Mouse (Mus musculus) ES-CJ7 (cell line): ENCODE results near the gene Pus7.
A peak's percentile ranks its signal among the peaks of the same experiment; 100 is the strongest.

ENCODE experiments used
- DNase-seq: peaks from one replicate; pipeline ENCODE4 v3.0.0; 2011; ENCODE audit warnings: low read depth, low spot score

Gene Pus7

GRCm38 (mm10) chr5:23782931-23783877, at the start of gene Pus7:
Gene Pus7, minus strand, starts transcription at chr5:23783711.
- peak; percentile 80 for DNase-seq

- no peak for DNase-seq
These were observed 47.6 kb upstream of the Pus7 start for GRCm38 (mm10) chr5:23830897-23831752.

GRCm38 (mm10) chr5:23826321-23827004, 43.0 kb upstream of the Pus7 start:
- peak; percentile 83 for DNase-seq

DNA sequence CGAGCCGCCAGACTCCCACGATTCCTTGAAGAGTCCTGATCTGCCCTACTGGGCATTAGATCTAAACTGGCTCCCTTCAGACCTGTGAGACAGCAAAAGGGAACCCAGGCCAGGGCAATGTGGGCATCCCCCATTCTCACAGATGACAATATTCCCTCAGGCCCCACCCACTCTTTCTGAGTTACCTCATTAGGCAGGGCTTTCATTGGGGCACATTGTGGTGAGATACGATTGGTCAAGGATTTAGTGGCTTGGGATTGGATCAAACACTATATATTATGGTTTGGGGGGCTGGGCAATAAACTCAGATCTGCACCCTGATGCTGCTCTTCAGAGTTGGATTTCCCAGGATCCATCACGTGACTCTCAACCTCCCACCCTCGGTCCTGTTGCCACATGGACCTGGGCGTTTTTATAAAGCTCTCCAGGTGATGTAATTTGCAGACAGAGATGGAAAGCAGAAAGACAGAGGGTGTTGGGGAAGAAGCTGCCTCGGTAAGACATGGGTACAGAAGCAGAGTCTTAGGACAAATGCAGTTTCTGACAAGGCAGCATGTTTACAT, 40.7 kb upstream of the Pus7 start:
- peak; percentile 38 for DNase-seq

GRCm38 (mm10) chr5:23822306-23822705, 38.8 kb upstream of the Pus7 start:
- no peak for DNase-seq

DNA sequence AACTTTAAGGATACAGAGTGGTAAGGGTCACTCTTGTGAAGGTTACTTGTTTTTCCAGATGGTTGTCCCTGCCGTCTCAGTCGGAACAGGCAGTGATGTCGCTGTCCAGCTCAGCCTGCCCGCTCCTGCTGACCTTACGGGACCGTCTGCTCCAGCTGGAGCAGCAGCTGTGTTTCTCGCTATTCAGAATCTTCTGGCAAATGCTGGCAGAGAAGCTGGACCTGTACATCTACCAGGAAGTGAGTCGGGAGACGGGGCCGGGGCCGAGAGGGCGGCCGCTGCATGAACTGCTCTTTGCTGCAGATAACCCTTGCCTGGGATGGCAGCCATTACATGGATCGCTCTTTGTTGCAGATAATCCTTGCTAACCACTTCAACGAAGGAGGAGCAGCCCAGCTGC, 33.2 kb upstream of the Pus7 start:
- DNase-seq, result no peak

DNA sequence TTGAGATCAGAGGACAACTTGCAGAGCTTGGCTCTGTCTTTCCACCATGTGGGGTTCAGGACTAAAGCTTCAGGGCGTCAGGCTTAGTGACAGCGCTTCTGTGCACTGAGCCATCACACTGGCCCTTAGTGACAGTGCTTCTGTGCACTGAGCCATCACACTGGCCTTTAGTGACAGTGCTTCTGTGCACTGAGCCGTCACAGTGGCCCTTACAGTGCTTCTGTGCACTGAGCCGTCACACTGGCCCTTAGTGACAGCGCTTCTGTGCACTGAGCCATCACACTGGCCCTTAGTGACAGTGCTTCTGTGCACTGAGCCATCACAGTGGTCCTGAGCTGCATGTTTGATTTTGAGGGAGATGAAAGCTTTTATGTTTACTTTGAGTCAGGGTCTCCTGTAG, 31.3 kb upstream of the Pus7 start:
- DNase-seq, result no peak

DNA sequence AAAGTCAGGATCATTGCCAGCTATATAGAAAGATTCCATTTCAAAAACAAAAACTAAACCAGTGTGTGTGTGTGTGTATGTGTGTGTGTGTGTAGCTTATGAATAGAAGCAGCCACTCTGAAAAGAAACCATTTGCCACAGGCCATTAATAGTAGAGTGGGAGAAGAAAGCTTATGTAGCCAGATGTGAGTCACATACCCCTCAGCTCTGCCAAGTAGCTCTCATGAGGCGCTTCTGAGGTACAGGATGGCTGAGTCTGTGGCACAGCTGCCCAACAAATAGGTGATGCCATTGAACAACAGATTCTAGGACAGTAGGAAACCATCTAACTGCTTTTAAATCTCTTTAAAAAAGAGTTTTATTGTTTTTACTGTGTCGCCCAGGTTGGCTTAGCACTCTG, 9.2 kb upstream of the Pus7 start:
- DNase-seq, result no peak

GRCm38 (mm10) chr5:23789078-23789612, 5.6 kb upstream of the Pus7 start:
- no peak for DNase-seq

GRCm38 (mm10) chr5:23788390-23788830, 4.9 kb upstream of the Pus7 start:
- DNase-seq, result no peak

DNA sequence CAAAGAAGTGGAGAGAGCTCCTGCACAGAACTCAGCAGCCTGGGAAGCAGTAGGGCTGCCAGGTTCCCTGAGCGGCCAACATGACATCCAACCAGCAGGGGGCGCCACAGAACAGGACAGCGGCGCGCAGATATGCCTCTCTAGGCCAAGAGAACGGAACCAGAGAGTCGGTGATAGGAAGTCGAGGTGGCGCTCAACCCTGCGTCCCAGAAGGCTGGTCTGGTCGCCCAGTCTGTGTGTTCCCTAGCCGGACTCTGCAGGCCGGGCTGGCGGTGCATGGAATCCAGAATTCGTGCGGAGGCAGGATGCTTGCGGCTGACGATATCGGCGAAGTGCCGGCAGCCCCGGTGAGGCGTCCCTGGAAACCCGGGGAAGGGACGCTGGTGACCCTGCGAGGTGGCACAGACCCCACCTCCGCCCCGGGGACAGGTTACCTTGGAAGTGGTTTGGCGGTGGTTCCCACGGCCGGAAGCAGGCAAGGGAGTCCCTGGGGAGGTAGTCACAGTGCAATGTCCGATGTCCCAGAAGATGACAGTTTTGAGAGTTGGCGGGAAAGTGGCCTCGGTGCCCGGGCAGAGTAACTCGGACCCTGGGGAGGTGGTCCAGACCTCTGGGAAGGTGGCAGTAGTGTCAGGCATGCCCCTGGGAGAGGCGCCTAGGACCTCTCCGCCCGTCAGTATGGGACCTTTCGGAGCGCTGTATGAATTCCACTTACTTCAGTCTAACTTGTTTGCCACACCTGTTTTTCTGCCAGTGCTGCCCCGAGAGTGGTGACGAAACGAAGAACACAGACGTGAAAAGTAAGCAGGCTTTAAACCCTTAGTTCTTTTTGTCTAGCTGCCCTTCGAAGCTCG, 4.3 kb upstream of the Pus7 start, which contains the start of gene Rint1:
TSS of gene Rint1 (plus strand) at position 176 of the 854 bp plus-strand sequence.
- DNase-seq, result peak; percentile 95

DNA sequence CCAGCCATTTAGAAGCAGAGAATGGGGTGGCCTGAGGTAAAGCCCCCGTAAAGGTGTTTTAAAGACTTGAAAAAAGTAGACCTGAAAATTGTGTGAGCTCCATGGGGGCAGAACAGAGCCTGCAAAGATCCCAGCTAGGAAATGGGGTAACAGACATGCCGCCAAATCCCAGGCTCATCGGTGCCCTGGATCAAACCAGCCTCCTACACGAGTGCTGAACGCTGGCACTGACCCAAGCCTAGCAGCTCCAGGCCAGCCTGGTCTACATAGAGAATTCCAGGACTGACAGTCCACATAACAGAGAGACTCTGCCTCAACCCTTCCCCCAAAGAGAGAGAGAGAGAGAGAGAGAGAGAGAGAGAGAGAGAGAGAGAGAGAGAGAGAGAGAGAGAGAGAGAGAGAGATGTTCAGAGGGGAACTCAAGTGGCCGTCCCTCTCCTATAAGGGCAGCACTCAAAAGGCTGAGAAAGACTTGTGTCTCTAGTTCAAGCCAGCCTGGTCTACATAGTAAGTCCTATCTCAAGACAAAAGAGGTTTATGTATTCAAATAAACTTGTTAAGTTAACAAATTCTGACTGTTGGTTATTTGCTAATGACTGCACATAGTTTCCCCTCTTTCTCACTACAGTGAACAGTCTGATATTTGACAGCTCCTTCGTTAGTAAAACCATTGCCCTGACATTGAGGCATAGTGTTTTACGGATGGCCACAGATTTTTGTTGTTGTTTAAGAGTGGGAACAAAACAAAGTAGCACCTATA, 1.3 kb downstream of the Pus7 start:
- no peak for DNase-seq

DNA sequence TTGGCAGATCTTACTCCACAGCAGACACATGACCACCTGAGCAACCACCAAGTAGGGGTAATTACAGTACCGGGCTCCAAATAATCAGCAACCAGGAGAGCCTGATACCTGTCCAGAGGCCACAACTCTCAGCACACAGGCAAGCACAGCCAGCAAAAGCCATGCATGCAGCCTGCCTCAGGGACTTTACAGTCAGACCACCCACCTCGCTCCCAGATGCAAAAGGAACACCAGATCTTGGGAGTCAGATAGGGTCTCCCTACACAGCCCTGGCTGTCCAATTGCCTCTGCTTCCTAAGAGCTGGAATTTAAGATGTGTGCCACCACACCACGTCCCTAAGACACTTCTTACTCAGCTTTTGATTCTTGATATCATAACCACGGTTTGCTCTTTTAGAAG, 2.3 kb downstream of the Pus7 start:
- DNase-seq, result no peak

DNA sequence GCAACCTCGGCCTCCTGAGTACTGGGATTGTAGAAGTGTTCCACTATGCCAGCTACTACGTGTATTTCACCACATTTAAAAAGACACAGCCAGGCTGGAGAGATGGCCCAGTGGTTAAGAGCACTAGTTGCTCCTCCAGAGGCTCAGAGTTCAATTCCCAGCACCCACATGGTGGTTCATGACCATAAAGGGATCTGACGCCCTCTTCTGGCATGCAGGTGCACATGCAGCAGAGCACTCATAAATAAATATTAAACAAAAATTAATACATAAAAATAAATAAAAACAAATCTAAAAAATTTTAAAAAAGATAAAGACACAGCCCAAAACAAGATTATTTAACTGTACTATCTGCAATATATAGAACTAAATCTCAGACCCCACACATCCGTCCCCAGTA, 3.0 kb downstream of the Pus7 start:
- DNase-seq, result peak; percentile 30

DNA sequence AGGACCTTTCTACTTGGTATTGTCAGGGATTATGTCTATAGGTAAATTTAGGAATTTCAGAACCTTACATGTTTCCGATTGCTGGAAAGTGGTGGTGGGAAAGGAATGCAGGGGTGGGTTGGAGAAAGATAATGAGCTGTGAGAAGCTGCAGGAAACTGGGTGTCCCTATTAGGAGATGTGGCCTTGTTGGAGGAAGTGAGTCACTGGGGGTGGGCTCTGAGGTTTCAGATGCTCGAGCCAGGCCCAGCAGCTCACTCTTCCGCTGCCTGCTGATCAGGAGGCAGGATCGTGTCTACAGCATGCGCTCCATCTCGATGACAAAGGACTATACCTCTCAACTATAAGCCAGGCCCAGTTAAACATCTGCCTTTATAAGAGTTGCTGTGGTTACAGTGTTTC, 9.3 kb downstream of the Pus7 start:
- no peak for DNase-seq

DNA sequence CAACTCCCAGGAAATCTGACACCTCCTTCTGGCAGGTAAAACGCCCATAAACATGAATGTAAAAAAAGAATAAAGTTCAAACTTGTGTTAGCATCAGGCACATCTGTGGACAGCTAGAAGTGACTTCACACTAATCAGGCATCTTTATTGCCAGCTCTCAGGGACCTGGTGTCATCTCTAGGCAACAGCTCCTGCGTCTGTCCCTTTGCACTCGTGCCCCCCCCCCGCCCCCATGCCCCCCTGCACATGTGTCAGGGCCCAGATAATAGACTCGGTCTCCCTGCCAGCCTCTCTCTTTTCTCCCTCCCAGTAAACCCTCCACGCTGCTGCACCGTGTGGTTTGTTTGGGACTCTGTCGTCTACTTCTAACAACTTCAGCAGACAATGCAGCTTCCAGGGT, 12.4 kb downstream of the Pus7 start:
- peak; percentile 61 for DNase-seq

- DNase-seq, result no peak
These were observed 19.0 kb downstream of the Pus7 start for GRCm38 (mm10) chr5:23764557-23764956.

GRCm38 (mm10) chr5:23762531-23762930, 21.0 kb downstream of the Pus7 start:
- no peak for DNase-seq

- no peak for DNase-seq
These were observed 24.9 kb downstream of the Pus7 start for GRCm38 (mm10) chr5:23758633-23759032.
